Mouse (Mus musculus): ENCODE results near the gene Clasrp.

GRCm38 (mm10) chr7:19586269-19586668 lies 18.0 kb downstream of the Clasrp start:
- TF ChIP-seq CTCF (conservative IDR thresholded peaks at IDR 0.05; ENCODE audit: insufficient read depth, insufficient read length, low read depth, low read length): no peak
- no peak for TF ChIP-seq POLR2A (IDR thresholded peaks at IDR 0.05; ENCODE audit: low read depth, low read length)
